Mouse (Mus musculus): ENCODE data around the gene Gm11020. TPM values are rescaled to one million over a fixed set of nuclear protein-coding genes. Genes with fewer than 3 reads are reported as not detected.

Gene Gm11020
- polyA plus RNA-seq, 1 experiment, result not detected

DNA sequence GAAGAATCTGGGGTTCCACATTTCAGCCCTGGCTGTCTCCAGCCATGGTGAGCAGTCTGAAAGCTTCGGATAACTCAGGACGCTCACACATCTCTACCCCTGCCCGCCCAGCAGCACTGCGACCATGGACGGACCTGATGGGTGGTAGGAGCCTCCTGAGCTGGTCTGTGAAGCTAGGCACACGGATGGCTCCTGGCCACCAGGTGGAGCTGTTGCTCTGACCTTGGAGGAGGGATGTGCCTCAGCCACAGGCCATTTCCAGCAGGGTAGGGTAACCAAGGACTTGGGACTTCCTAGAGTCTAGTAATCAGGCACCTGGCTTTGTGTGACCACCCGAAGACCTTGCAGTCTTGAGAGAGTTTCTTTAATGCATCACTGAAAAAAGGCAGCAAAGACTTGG lies 22.6 kb downstream of the Gm11020 start:
- 9% methylated on average over 7 of the region's 7 CpGs for WGBS
- H3K36me3 ChIP-seq (ENCODE audit: control insufficient read depth, insufficient read depth, low read length), result peaks cover 6% of the 10 kb centered on the region; the same call in 1 of the 2 replicates
- H3K27me3 ChIP-seq (ENCODE audit: control insufficient read depth, insufficient read depth, low read length), result no peaks in the 10 kb centered on the region; the same call in 1 of the 2 replicates
- peaks cover 4% of the 10 kb centered on the region; the same call in 1 of the 2 replicates for H3K4me1 ChIP-seq (ENCODE audit: control insufficient read depth, insufficient read depth, insufficient read length, low read length)
- TF ChIP-seq POLR2A (IDR thresholded peaks at IDR 0.05; ENCODE audit: low read depth, low read length) (no peak), CTCF (IDR thresholded peaks at IDR 0.05; ENCODE audit: extremely low read depth, insufficient read length, insufficient replicate concordance, low read depth, low read length) (peak; percentile 91)
- H3K4me3 ChIP-seq (ENCODE audit: low read depth, low read length), result no peak overlapping the region
- H3K27ac ChIP-seq (ENCODE audit: insufficient read depth, low read depth, low read length), result no peak overlapping the region

DNA sequence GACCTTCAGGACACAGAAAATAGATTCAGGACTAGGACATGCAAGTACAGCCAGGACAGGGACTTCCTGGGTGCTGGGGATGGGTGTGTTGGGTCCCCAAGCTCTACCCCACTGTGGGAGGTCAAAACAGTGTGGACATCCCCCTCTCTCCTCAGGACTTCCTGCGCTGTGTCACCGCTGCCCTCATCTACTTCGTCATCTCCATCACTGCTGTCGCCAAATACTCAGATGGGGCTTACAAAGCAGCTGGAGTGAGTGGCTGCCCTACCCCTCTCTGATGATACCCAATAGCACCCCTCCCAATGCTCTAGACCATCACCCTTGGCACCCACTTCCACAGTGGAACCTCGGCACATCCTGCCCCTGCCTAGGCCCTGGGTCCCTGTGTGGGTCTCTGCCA lies 23.3 kb downstream of the Gm11020 start:
- peaks cover 4% of the 10 kb centered on the region; the same call in 1 of the 2 replicates for H3K4me1 ChIP-seq (ENCODE audit: control insufficient read depth, insufficient read depth, insufficient read length, low read length)
- WGBS, result 91% methylated on average over 5 of the region's 5 CpGs
- no peaks in the 10 kb centered on the region; the same call in 1 of the 2 replicates for H3K27me3 ChIP-seq (ENCODE audit: control insufficient read depth, insufficient read depth, low read length)
- H3K36me3 ChIP-seq (ENCODE audit: control insufficient read depth, insufficient read depth, low read length), result peaks cover 6% of the 10 kb centered on the region; the same call in 1 of the 2 replicates
- TF ChIP-seq POLR2A (IDR thresholded peaks at IDR 0.05; ENCODE audit: low read depth, low read length), result no peak
- no peak for TF ChIP-seq CTCF (IDR thresholded peaks at IDR 0.05; ENCODE audit: extremely low read depth, insufficient read length, insufficient replicate concordance, low read depth, low read length)
- no peak overlapping the region for H3K4me3 ChIP-seq (ENCODE audit: low read depth, low read length)
- H3K27ac ChIP-seq (ENCODE audit: insufficient read depth, low read depth, low read length), result no peak overlapping the region

DNA sequence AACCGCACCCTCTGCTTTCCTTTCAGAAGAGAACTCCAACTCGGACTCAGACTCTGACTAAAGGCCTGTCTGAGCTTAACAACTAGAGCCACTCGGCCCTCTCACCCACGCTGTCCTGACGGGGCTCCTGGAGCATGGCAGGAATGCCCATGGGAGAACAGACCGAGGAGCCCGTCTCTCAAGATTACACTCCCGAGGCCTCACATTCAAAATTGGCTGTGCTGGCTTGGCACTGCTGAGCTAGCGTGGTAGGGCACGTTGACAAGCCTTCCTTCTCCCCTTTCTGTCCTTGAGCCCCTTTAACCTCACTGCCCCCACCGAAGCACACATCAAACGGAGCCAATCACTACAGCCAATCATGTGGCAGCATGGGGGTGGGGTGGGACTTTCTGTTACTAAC lies 25.3 kb downstream of the Gm11020 start:
- no peak overlapping the region for H3K27ac ChIP-seq (ENCODE audit: insufficient read depth, low read depth, low read length)
- H3K27me3 ChIP-seq (ENCODE audit: control insufficient read depth, insufficient read depth, low read length), result no peaks in the 10 kb centered on the region
- WGBS, result 74% methylated on average over 12 of the region's 12 CpGs
- H3K4me1 ChIP-seq (ENCODE audit: control insufficient read depth, insufficient read depth, insufficient read length, low read length), result no peaks in the 10 kb centered on the region; the same call in 1 of the 2 replicates
- H3K4me3 ChIP-seq (ENCODE audit: low read depth, low read length), result no peak overlapping the region
- H3K36me3 ChIP-seq (ENCODE audit: control insufficient read depth, insufficient read depth, low read length), result peaks cover 6% of the 10 kb centered on the region; the same call in 1 of the 2 replicates
- TF ChIP-seq POLR2A (IDR thresholded peaks at IDR 0.05; ENCODE audit: low read depth, low read length) (no peak), CTCF (IDR thresholded peaks at IDR 0.05; ENCODE audit: extremely low read depth, insufficient read length, insufficient replicate concordance, low read depth, low read length) (no peak)

DNA sequence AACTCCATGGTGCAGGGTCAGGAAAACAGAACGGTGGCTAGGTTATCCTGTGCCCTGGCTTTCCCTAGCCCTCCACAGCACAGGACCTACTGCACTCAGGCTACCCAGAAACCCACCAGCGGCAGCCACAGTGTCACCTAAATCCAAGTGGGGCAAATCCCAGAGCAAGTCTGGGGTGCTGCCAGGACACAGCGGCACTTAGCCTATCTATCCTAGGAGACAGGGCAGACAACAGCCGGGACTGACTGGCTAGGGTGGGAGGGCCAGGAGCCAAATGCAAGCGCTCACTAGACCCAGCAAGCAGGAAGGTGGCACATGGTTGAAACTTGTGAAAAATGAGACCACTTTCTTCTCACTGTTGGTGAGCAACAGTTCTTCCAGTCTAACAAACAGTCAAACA lies 27.6 kb downstream of the Gm11020 start:
- Histone ChIP-seq H3K4me1 (ENCODE audit: control insufficient read depth, insufficient read depth, insufficient read length, low read length) (no peaks in the 10 kb centered on the region; the same call in 1 of the 2 replicates), H3K36me3 (ENCODE audit: control insufficient read depth, insufficient read depth, low read length) (peaks cover 6% of the 10 kb centered on the region; the same call in 1 of the 2 replicates), H3K27me3 (ENCODE audit: control insufficient read depth, insufficient read depth, low read length) (no peaks in the 10 kb centered on the region), H3K27ac (ENCODE audit: insufficient read depth, low read depth, low read length) (no peak overlapping the region), H3K4me3 (ENCODE audit: low read depth, low read length) (no peak overlapping the region)
- TF ChIP-seq POLR2A (IDR thresholded peaks at IDR 0.05; ENCODE audit: low read depth, low read length), result no peak
- no peak for TF ChIP-seq CTCF (IDR thresholded peaks at IDR 0.05; ENCODE audit: extremely low read depth, insufficient read length, insufficient replicate concordance, low read depth, low read length)
- 76% methylated on average over 5 of the region's 5 CpGs for WGBS

DNA sequence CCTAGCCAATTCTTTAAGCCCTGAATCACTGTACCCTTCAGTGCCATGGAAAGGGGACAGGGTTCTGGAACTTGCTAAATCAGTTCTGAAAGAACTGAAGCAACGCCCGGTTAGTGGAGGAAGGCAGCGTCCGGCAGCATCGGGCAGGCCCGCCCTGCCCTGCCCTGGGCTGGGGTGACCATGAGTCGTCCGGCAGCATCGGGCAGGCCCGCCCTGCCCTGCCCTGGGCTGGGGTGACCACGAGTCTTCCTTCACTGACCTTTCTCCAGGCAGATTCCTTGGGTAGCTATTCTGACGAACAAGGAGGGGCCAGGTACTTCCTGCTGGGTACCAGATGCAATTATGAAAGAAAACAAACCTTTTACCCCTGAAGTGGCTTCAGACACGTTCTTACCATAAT lies 28.7 kb downstream of the Gm11020 start:
- Histone ChIP-seq H3K27ac (ENCODE audit: insufficient read depth, low read depth, low read length) (no peak overlapping the region), H3K36me3 (ENCODE audit: control insufficient read depth, insufficient read depth, low read length) (peaks cover 16% of the 10 kb centered on the region), H3K4me3 (ENCODE audit: low read depth, low read length) (no peak overlapping the region), H3K4me1 (ENCODE audit: control insufficient read depth, insufficient read depth, insufficient read length, low read length) (no peaks in the 10 kb centered on the region; the same call in 1 of the 2 replicates), H3K27me3 (ENCODE audit: control insufficient read depth, insufficient read depth, low read length) (no peaks in the 10 kb centered on the region)
- TF ChIP-seq POLR2A (IDR thresholded peaks at IDR 0.05; ENCODE audit: low read depth, low read length) (no peak), CTCF (IDR thresholded peaks at IDR 0.05; ENCODE audit: extremely low read depth, insufficient read length, insufficient replicate concordance, low read depth, low read length) (no peak)
- 53% methylated on average over 13 of the region's 13 CpGs for WGBS

DNA sequence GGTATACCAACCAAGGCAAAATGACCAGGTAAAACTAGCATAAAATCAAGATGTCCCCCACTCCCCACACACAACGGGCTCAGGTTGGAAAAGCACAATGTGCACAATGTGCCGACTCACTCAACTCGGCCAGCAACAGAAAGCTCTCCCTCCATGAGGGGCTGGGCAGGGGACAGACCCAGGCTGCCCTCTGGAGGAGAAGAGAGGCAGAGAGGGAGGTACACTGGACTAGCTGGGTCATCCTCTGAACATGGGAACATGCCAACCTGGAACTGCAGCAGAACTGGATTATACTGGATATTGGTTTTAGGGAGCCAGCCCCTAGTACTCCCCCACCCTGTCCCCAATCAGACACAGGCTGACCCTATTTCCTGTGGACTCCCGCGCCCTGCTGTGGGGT lies 31.8 kb downstream of the Gm11020 start:
- Histone ChIP-seq H3K36me3 (ENCODE audit: control insufficient read depth, insufficient read depth, low read length) (peaks cover 21% of the 10 kb centered on the region), H3K4me3 (ENCODE audit: low read depth, low read length) (no peak overlapping the region), H3K4me1 (ENCODE audit: control insufficient read depth, insufficient read depth, insufficient read length, low read length) (no peaks in the 10 kb centered on the region; the same call in 1 of the 2 replicates), H3K27ac (ENCODE audit: insufficient read depth, low read depth, low read length) (no peak overlapping the region), H3K27me3 (ENCODE audit: control insufficient read depth, insufficient read depth, low read length) (no peaks in the 10 kb centered on the region)
- TF ChIP-seq CTCF (IDR thresholded peaks at IDR 0.05; ENCODE audit: extremely low read depth, insufficient read length, insufficient replicate concordance, low read depth, low read length), result no peak
- TF ChIP-seq POLR2A (IDR thresholded peaks at IDR 0.05; ENCODE audit: low read depth, low read length), result no peak
- 72% methylated on average over 5 of the region's 5 CpGs for WGBS

DNA sequence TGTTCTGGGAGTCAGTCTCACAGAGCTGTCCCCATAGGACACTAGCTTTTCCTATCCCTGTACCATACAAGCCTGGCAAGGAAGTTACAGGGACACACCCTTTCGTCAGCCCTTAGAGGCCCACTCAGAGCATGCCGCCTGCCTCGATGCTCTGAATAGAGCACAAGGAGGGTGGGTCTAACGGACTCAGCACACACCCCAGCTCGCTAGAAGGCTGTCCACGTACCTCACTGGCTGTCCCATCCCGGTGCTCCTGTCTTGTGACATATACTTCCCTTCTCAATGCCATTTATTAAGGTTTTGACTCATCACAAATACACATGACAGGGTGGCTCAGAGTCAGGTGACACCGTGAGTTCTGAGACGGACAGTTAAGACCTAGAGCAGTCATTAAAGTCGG lies 33.1 kb downstream of the Gm11020 start:
- 86% methylated on average over 10 of the region's 10 CpGs for WGBS
- Histone ChIP-seq H3K4me1 (ENCODE audit: control insufficient read depth, insufficient read depth, insufficient read length, low read length) (no peaks in the 10 kb centered on the region; the same call in 1 of the 2 replicates), H3K4me3 (ENCODE audit: low read depth, low read length) (no peak overlapping the region), H3K27ac (ENCODE audit: insufficient read depth, low read depth, low read length) (no peak overlapping the region), H3K27me3 (ENCODE audit: control insufficient read depth, insufficient read depth, low read length) (no peaks in the 10 kb centered on the region), H3K36me3 (ENCODE audit: control insufficient read depth, insufficient read depth, low read length) (peaks cover 19% of the 10 kb centered on the region)
- TF ChIP-seq CTCF (IDR thresholded peaks at IDR 0.05; ENCODE audit: extremely low read depth, insufficient read length, insufficient replicate concordance, low read depth, low read length) (no peak), POLR2A (IDR thresholded peaks at IDR 0.05; ENCODE audit: low read depth, low read length) (no peak)

All from small intestine, adult 2 months (tissue).